Mouse (Mus musculus) left cerebral cortex, adult 9 months (tissue): ENCODE measurements at regions not wholly inside any gene's neighbourhood (a gene's known extent, or its start where the extent isn't known, plus 50 kb on each side); places are given as distances from the start of the nearest gene placed in this dataset.

ENCODE experiments used
- DNase-seq, 2 experiments: peaks; one replicate each; pipeline ENCODE4 v3.0.0; 2022; ENCODE audit warnings: low spot score in 2 of 2

DNA sequence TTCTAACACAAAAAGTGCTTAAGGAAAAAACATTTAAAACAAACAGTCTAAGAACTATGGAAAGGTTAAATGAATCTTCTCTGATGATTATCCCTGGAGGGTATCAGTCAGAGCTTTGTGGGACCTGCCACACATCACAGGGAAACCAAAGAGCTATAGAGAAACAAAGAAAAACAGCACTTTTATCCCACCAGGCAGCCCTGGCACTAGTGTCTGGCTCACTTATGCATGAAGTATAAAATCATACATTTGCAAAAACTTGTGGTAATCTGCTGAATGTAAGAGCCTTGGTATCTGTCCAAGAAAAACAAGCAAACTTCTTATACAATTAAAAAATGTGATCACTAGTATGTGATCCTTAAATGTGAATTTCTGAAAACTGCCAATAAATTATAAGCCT is 972.4 kb upstream of the Ctnnd2 start:
- no peak for DNase-seq

- DNase-seq, result peak in 1 of 2 experiments; percentile 14
These were observed 948.7 kb upstream of the Ctnnd2 start for GRCm38 (mm10) chr15:29223667-29224066.

DNA sequence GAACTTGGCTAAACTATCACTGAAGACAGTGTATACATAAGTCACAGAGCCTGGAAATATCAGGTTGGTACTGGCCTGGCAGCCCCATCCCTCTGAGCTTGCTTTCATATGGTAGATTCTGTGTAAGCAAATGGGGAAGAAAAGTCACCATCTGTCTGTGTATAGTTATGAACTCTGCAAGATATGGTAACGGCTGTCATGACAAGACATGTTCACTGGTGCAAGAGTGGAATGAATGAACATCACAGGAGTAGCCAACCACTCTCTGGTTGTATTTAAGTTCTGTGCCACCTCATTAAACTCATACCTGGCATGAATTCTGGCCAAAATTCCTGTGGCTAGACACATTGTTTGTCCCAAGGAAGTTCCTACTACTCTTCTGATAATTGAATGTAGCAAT is 945.5 kb upstream of the Ctnnd2 start:
- no peak for DNase-seq

- no peak for DNase-seq
These were observed 937.8 kb upstream of the Ctnnd2 start for GRCm38 (mm10) chr15:29234635-29235034.

GRCm38 (mm10) chr15:29255152-29255551 is 917.2 kb upstream of the Ctnnd2 start:
- peak in 1 of 2 experiments; percentile 35 for DNase-seq

DNA sequence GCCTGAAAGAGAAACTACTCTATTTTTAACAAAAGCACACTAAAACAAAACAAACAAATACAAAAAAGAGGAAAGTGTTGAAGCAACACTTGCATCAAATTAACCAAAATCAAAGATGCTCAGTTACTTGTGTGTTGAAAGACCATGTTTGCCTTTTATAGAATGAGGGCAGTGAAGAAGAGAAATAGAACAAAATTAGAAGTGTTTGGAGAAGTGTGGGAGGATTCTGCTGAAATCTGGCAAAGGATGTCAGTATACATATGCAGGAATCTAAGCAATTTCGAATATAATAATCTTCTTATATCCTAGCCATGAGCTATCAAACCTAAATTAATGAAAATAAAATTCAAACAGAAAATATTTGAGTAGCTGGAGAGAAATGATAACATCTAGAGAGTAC is 905.6 kb upstream of the Ctnnd2 start:
- DNase-seq, result no peak

DNA sequence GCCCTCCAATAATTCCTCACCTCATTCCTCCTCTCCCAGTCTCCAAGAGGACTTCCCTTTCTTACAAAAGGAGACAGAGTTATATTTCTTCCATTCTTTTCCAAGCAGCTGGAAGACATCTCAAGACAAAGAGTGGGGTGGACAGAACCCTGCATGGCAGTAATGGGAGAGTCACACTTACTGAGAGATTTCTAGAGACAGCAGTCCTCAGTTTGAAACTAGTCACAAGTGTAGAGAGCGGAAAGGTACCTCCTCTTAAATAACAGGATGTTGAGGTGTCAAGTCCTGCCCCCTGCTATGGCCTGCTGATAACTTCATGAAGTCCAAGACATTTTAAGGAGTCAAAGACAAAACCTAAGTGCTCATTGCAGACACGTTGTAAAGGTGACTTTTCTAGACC is 875.9 kb upstream of the Ctnnd2 start:
- DNase-seq, result no peak
